Mouse (Mus musculus): ENCODE results near the gene 4930442H23Rik. TPM values are rescaled to one million over a fixed set of nuclear protein-coding genes. Genes with fewer than 3 reads are reported as not detected.

Gene 4930442H23Rik
- polyA plus RNA-seq (2014; fragmentation: Illumina TruSeq; extraction: RNeasy Lipid Tissue Mini Kit (QIAGEN cat#74804); ENCODE audit: low read depth, low replicate concordance), result not detected

DNA sequence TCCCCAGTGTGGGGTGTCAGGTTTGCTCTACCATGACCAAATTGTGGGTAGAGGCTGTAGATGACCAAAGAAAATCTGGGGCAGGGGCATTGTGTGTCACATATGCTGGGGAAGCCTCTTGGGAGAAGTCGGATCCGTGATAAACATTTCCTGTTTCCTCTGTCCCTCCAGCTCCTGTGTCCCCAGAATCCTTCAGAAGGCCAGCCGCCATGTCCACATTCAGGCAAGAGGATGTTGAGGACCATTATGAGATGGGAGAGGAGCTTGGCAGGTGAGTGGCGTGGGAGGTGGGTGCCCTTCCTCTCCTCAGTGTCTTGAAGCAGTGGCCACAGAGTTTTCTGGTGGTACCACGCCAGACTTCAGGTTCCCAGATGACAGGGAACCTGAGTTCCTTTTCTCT lies at the start of gene 4930442H23Rik:
4930442H23Rik (minus strand) TSS at position 45 of the 400 bp plus-strand sequence.

DNA sequence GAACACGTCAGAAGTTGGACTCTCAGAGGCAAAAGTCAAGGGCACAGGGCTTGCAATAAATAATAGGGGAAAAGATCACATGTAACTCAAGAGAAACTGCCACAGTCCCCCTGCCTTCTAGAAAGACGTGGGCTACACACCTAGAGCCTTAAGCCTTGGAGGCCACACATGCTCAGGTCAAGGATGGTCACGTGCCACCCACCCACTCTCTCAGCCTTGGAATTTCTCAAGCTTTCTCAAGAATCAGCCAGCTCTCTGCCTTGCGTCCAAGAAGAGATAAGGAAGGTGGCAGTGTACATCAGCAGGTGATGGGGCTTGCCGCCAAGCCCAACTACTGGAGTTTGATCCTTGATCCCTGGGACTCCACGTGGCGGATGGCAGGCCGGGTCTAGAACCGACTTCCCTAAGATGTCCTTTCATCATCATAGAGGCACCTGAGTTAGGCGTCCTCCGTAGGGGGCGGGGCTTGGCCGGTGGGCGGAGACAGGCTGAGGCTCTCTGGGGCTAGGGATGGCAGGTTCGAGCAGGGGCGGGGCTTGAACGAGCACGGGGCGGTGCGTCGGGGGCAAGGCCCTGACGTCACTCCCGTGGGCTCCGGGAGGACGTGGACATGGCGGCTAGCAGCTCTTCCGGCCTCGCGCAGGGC lies 49.1 kb upstream of the 4930442H23Rik start, which contains the start of gene Zfr2:
Zfr2 (plus strand) TSS at position 576 of the 646 bp plus-strand sequence.

DNA sequence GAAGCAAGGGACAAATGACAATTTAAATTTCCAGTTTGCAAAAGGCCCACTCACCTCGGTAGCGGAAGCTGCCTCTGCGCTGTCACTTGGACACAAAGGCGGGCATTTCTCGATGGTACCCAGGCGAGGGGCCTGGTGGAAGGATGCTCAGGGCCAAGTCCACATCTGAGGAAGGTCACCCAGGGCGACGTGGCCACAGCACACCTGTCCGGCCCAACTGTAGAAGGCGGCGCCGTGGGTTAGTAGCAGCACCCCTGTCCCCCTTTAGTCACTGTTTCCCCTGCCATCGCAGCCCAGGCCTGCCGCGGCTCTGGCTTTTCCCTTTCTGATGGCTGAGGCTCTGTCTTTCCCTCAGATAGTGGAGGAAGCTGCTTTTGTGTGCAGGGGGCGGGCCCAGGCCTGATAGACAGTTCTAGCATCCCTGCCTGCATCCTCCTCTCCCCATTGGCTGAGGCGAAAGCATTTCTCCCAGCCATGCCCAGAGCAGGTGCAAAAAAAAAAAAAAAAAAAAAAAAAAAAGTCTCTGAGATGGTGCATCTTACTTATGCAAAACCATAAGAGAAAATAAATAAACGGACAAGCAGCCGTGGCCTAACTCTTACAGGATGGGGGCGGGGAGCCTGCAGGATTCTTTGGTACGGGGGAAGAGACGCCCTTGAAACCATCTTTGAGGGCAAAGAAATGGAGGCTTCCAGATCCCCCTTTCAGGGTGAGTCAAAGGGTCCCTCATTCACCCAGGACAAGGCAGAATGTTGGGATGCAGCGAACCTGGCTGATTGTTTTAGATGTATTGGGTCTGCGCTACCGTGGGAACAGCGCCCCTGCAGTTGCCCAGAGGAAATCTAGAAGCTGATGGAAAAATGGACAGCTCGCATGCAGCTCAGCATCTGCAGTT lies 47.0 kb upstream of the 4930442H23Rik start, which contains the start of gene Atcay:
Atcay (minus strand) TSS at position 396 of the 895 bp plus-strand sequence.

DNA sequence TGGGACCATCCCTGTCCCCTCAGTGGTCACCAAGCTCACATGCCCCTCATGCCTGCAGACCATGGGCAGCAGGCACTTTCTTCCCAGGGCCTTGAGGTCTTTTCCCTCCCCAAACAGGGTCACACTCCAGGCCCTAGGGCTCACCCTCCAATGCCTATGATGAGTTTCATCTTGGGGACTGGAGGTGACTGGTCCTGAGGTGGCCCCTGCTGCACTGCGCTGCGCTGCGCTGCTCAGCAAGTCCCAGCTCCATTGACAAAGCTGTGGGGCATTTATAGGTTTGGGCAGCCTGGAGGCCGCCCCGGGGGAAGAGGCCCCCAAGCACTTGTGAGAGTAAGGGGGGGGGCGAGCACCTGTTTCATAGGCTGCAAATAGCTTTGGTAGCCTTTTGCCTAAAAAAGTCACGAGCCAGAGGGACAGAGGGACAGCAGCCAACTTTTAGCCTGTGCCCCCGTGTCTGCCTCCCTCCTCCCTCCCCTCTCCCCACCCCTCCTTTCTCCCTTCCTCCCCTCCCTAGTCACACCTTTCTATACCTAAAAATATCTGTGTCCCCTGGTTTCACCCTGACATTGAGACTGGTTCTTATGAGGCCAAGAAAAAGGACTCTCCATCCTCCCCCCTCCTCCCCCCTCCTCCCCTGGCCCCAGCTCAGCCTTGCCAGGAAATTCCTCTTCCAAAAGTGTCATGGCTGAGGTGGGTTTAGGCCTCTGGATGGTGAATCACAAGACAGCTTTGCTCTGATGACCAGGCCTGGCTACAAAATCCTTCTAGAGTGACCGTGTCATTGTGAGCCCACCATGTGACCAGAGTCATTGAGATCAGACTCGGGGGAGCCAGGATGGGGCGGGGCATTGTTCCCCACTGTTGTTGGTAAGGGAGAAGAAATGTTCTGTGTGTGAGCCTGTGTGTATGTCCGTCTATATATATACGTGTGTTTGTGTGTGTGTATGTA lies 18.4 kb upstream of the 4930442H23Rik start, which contains the start of gene Nmrk2:
Nmrk2 (minus strand) TSS at position 245 of the 952 bp plus-strand sequence.

DNA sequence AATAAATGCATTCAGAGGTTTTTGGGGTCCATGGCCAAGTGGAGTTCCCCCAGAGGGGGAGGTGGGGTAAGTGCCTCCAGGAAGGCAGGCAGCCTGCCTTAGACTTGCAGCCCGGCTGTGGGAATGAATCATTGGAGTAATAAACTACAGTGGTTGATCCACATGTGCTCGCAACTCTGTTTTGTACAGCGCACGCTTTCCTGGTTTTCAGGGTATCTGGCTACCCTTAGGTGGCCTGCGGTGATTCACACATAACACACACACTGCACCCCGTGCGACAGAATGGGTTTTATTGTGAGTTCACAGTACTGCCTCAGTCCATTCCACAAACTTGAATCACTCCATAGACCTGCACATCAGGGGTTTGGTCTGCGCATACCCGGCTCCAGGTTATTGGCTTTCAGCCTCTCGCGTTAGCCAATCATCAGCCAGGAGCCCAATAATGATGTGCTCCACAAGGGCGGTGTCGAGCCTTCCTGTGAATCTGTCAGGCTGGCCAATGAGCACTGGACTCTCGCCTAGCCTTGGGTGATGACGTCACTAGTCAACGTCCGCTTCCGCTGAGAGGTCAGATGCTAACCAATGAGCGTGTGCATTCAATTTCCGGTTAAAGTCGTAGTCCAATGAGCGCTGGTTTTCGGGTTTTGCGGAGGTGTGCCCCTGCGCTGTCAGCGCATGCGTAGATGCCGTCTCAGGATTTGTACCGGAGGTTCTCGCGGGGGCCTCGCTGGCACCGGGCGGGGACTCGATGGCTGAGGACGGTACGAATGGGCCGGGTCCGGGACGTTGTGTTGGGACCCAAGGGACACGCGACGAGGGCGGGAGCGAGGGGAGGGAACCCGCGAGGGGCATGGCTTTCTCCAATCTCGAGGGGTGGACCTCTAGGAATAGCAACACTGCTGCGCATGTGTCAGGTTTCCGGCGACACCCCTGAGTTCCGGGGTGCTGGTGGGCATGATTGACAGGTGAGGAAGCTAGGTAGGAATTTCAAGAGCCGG lies 1.0 kb downstream of the 4930442H23Rik start, which contains the start of gene Dapk3:
Dapk3 (plus strand) TSS at position 670 of the 998 bp plus-strand sequence.

DNA sequence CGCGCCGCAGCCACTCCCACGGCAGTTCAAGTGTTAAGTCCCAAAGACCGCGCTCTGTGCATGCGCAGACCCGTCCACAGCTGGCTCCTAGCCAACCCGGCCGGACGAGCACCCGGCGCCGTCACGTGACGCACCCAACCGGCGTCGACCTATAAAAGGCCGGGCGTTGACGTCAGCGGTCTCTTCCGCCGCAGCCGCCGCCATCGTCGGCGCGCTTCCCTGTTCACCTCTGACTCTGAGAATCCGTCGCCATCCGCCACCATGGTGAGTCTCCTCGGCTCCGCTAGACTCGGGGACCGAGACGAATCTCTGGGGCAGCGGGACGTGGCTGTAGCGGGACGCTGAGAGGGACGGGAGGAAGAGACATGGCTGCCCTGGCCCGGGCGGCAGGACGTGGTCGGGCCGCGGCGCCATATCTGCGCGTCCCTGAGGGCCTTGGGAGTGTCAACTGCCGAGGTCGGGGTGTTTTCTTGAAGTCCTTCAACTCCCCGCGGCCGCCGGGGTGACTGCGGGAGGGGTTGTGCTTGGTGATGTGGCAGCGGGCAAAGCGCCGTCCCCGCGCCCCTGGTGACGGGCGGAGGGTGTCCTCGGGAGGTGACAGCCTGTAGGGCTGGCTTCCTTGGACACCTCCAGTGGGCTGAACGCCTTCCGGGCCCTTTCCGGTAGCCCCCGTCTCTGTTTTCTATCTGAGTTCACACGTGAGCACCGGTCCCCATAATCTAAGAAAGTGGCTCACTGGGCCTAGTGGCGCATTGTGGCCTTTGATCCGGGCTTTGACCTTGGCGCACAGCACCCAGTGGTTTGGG lies 7.0 kb downstream of the 4930442H23Rik start, which contains the start of gene Eef2:
Eef2 (plus strand) TSS at position 166 of the 806 bp plus-strand sequence.

DNA sequence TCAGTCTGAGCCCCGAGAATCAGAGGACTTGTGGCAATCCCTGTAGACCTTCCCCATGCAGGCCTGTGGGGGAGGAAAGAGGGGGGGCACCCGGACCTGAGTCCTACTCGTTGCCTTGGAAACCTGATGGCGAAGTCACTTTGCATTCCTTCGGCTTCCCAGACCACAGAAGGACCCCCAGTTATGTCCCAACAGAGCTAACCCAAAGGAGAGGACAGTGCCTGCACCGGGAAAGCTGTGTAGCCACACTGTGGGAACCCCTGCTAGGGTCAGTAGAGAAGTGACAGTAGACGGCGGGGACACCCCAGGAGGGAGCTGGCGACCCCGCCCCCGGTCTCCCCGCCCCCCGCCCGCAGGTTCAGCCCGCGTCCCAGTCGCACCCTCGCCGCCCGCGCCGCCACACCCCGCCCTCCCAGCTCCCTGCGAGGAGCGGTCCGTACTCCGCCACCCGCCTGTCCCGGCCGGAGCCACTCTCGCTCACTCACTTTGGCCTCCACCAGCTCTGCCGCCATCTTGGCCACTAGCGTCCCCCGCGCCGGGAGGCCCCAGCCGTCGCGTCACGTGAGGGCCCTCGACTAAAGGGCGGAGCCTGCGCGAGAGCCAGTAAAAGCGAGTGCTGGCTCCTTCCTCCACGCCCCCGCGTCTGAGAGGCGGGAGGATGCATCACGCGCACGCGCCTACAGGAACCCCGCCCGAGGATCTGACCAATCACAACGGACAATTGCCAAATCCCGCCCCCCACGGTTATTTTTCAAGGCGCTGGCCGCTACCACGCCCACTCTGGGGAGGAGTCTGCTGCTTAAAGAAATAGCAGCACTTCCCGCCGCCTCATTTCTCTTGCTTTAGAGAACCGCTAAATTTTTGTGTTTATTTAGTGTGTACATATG lies 16.2 kb downstream of the 4930442H23Rik start, which contains the start of gene Pias4:
Pias4 (minus strand) TSS at position 724 of the 887 bp plus-strand sequence.

DNA sequence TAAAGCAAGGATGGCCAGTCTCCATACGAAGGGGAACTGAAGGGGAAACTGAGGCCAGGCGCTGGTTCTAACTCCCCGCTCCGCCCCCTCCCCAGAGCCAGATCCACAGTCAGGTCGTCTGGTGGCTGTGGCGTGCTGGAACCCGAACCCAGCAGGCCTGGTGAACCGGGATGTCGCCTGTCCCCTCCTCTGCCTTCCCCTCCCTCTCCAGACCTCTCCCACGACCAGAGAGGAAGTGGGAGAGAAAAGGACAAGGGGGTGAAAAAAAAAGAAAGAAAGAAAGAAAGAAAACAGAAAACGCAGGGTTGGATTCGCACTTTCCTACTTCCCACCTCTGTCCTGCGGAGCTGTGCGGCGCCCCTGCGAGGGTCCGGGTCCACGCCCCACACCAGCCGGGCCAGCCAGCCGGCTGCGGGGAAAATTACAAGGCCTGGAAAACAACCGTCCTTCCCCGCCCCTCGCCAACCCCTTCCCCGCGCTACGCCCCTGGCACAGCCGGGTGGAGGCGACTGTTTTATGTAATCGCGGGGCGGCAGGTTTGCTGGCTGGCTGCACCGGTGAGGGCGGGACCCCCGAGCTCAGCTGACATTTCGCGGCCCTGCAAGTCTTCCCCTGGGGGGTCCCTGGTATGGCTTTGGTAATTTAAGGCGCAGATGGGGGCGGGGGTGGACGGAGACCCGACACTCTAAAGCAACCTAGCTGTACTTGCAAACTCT lies 48.5 kb downstream of the 4930442H23Rik start, which contains the start of gene Zbtb7a:
Zbtb7a (plus strand) TSS at position 255 of the 716 bp plus-strand sequence.

Other genes starting within 250 kb of the 4930442H23Rik start
- gene Gng7, start 168.9 kb downstream of the 4930442H23Rik start, polyA plus RNA-seq (2014; fragmentation: Illumina TruSeq; extraction: RNeasy Lipid Tissue Mini Kit (QIAGEN cat#74804); ENCODE audit: low read depth, low replicate concordance), result 10.1 TPM
- 0.93 TPM for gene Diras1, start 158.2 kb downstream of the 4930442H23Rik start, polyA plus RNA-seq (2014; fragmentation: Illumina TruSeq; extraction: RNeasy Lipid Tissue Mini Kit (QIAGEN cat#74804); ENCODE audit: low read depth, low replicate concordance)
- gene Slc39a3, start 146.4 kb downstream of the 4930442H23Rik start, polyA plus RNA-seq (2014; fragmentation: Illumina TruSeq; extraction: RNeasy Lipid Tissue Mini Kit (QIAGEN cat#74804); ENCODE audit: low read depth, low replicate concordance), result 1.7 TPM
- 2.3 TPM for gene Sgta, start 123.7 kb downstream of the 4930442H23Rik start, polyA plus RNA-seq (2014; fragmentation: Illumina TruSeq; extraction: RNeasy Lipid Tissue Mini Kit (QIAGEN cat#74804); ENCODE audit: low read depth, low replicate concordance)
- gene Thop1, start 113.8 kb downstream of the 4930442H23Rik start, polyA plus RNA-seq (2014; fragmentation: Illumina TruSeq; extraction: RNeasy Lipid Tissue Mini Kit (QIAGEN cat#74804); ENCODE audit: low read depth, low replicate concordance), result not detected
- not detected for gene Creb3l3, start 85.0 kb downstream of the 4930442H23Rik start, polyA plus RNA-seq (2014; fragmentation: Illumina TruSeq; extraction: RNeasy Lipid Tissue Mini Kit (QIAGEN cat#74804); ENCODE audit: low read depth, low replicate concordance)
- 3.4 TPM for gene Map2k2, start 77.9 kb downstream of the 4930442H23Rik start, polyA plus RNA-seq (2014; fragmentation: Illumina TruSeq; extraction: RNeasy Lipid Tissue Mini Kit (QIAGEN cat#74804); ENCODE audit: low read depth, low replicate concordance)
- gene Zbtb7a, start 48.6 kb downstream of the 4930442H23Rik start, polyA plus RNA-seq (2014; fragmentation: Illumina TruSeq; extraction: RNeasy Lipid Tissue Mini Kit (QIAGEN cat#74804); ENCODE audit: low read depth, low replicate concordance), result 28.7 TPM
- not detected for gene Pias4, start 15.9 kb downstream of the 4930442H23Rik start, polyA plus RNA-seq (2014; fragmentation: Illumina TruSeq; extraction: RNeasy Lipid Tissue Mini Kit (QIAGEN cat#74804); ENCODE audit: low read depth, low replicate concordance)
- 13.2 TPM for gene Eef2, start 7.2 kb downstream of the 4930442H23Rik start, polyA plus RNA-seq (2014; fragmentation: Illumina TruSeq; extraction: RNeasy Lipid Tissue Mini Kit (QIAGEN cat#74804); ENCODE audit: low read depth, low replicate concordance)
- gene Dapk3, start 844 bp downstream of the 4930442H23Rik start, polyA plus RNA-seq (2014; fragmentation: Illumina TruSeq; extraction: RNeasy Lipid Tissue Mini Kit (QIAGEN cat#74804); ENCODE audit: low read depth, low replicate concordance), result not detected
- gene Nmrk2, start 18.2 kb upstream of the 4930442H23Rik start, polyA plus RNA-seq (2014; fragmentation: Illumina TruSeq; extraction: RNeasy Lipid Tissue Mini Kit (QIAGEN cat#74804); ENCODE audit: low read depth, low replicate concordance), result not detected
- 0.41 TPM for gene Atcay, start 47.0 kb upstream of the 4930442H23Rik start, polyA plus RNA-seq (2014; fragmentation: Illumina TruSeq; extraction: RNeasy Lipid Tissue Mini Kit (QIAGEN cat#74804); ENCODE audit: low read depth, low replicate concordance)
- gene Zfr2, start 49.3 kb upstream of the 4930442H23Rik start, polyA plus RNA-seq (2014; fragmentation: Illumina TruSeq; extraction: RNeasy Lipid Tissue Mini Kit (QIAGEN cat#74804); ENCODE audit: low read depth, low replicate concordance), result 1.2 TPM
- gene Matk, start 69.1 kb upstream of the 4930442H23Rik start, polyA plus RNA-seq (2014; fragmentation: Illumina TruSeq; extraction: RNeasy Lipid Tissue Mini Kit (QIAGEN cat#74804); ENCODE audit: low read depth, low replicate concordance), result not detected
- 2.1 TPM for gene Mrpl54, start 83.1 kb upstream of the 4930442H23Rik start, polyA plus RNA-seq (2014; fragmentation: Illumina TruSeq; extraction: RNeasy Lipid Tissue Mini Kit (QIAGEN cat#74804); ENCODE audit: low read depth, low replicate concordance)
- gene Apba3, start 83.1 kb upstream of the 4930442H23Rik start, polyA plus RNA-seq (2014; fragmentation: Illumina TruSeq; extraction: RNeasy Lipid Tissue Mini Kit (QIAGEN cat#74804); ENCODE audit: low read depth, low replicate concordance), result 0.93 TPM
- gene Tjp3, start 107.7 kb upstream of the 4930442H23Rik start, polyA plus RNA-seq (2014; fragmentation: Illumina TruSeq; extraction: RNeasy Lipid Tissue Mini Kit (QIAGEN cat#74804); ENCODE audit: low read depth, low replicate concordance), result not detected
- 2.7 TPM for gene Pip5k1c, start 109.1 kb upstream of the 4930442H23Rik start, polyA plus RNA-seq (2014; fragmentation: Illumina TruSeq; extraction: RNeasy Lipid Tissue Mini Kit (QIAGEN cat#74804); ENCODE audit: low read depth, low replicate concordance)
- gene Cactin, start 137.3 kb upstream of the 4930442H23Rik start, polyA plus RNA-seq (2014; fragmentation: Illumina TruSeq; extraction: RNeasy Lipid Tissue Mini Kit (QIAGEN cat#74804); ENCODE audit: low read depth, low replicate concordance), result 1.1 TPM
- not detected for gene Tbxa2r, start 144.9 kb upstream of the 4930442H23Rik start, polyA plus RNA-seq (2014; fragmentation: Illumina TruSeq; extraction: RNeasy Lipid Tissue Mini Kit (QIAGEN cat#74804); ENCODE audit: low read depth, low replicate concordance)
- gene Gipc3, start 159.4 kb upstream of the 4930442H23Rik start, polyA plus RNA-seq (2014; fragmentation: Illumina TruSeq; extraction: RNeasy Lipid Tissue Mini Kit (QIAGEN cat#74804); ENCODE audit: low read depth, low replicate concordance), result not detected
- 7.1 TPM for gene Hmg20b, start 166.6 kb upstream of the 4930442H23Rik start, polyA plus RNA-seq (2014; fragmentation: Illumina TruSeq; extraction: RNeasy Lipid Tissue Mini Kit (QIAGEN cat#74804); ENCODE audit: low read depth, low replicate concordance)
- 0.23 TPM for gene Mfsd12, start 173.6 kb upstream of the 4930442H23Rik start, polyA plus RNA-seq (2014; fragmentation: Illumina TruSeq; extraction: RNeasy Lipid Tissue Mini Kit (QIAGEN cat#74804); ENCODE audit: low read depth, low replicate concordance)
- not detected for gene 4930404N11Rik, start 182.0 kb upstream of the 4930442H23Rik start, polyA plus RNA-seq (2014; fragmentation: Illumina TruSeq; extraction: RNeasy Lipid Tissue Mini Kit (QIAGEN cat#74804); ENCODE audit: low read depth, low replicate concordance)
- 0.35 TPM for gene Fzr1, start 194.7 kb upstream of the 4930442H23Rik start, polyA plus RNA-seq (2014; fragmentation: Illumina TruSeq; extraction: RNeasy Lipid Tissue Mini Kit (QIAGEN cat#74804); ENCODE audit: low read depth, low replicate concordance)
- not detected for gene Dohh, start 200.6 kb upstream of the 4930442H23Rik start, polyA plus RNA-seq (2014; fragmentation: Illumina TruSeq; extraction: RNeasy Lipid Tissue Mini Kit (QIAGEN cat#74804); ENCODE audit: low read depth, low replicate concordance)
- not detected for gene Gm48551, start 200.6 kb upstream of the 4930442H23Rik start, polyA plus RNA-seq (2014; fragmentation: Illumina TruSeq; extraction: RNeasy Lipid Tissue Mini Kit (QIAGEN cat#74804); ENCODE audit: low read depth, low replicate concordance)
- gene Gm48552, start 205.2 kb upstream of the 4930442H23Rik start, polyA plus RNA-seq (2014; fragmentation: Illumina TruSeq; extraction: RNeasy Lipid Tissue Mini Kit (QIAGEN cat#74804); ENCODE audit: low read depth, low replicate concordance), result not detected
- gene Smim24, start 209.2 kb upstream of the 4930442H23Rik start, polyA plus RNA-seq (2014; fragmentation: Illumina TruSeq; extraction: RNeasy Lipid Tissue Mini Kit (QIAGEN cat#74804); ENCODE audit: low read depth, low replicate concordance), result not detected